Mouse (Mus musculus) adrenal gland, adult 10 weeks (tissue): ENCODE measurements around the gene Stpg4. TPM values are rescaled to one million over a fixed set of nuclear protein-coding genes. Genes with fewer than 3 reads are reported as not detected.

Experiments used
- polyA plus RNA-seq: library from polyadenylated mRNA; stranded (reverse); fragments of 350-450 nt; fragmentation: Illumina TruSeq; extraction: RNeasy Lipid Tissue Mini Kit (QIAGEN cat#74804); gene quantifications from one replicate; pipeline ENCODE4 v1.2.3, GENCODE M21; 2014; ENCODE audit warnings: low read depth, low replicate concordance

The Stpg4 gene
- polyA plus RNA-seq = not detected

DNA sequence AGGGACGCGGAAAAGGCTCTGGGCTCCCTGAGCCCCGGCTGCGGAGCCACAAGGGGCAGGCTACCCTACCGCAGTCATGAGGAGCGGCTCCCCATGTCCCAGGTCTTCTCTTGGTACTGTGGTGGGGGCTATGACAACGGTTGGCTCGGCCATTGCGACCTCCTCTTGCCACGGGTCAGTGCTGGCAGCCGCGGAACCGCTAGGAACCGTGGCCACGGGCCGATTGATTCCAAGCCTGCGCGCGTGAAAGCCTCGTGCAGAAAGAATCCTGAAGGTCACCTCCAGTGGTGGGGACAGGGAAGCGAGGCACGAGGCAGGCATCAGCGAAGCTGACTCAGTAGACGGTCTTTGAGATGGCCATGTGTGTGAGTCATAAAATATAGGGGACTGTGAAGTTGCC lies at the start of gene Stpg4:
Gene Stpg4, minus strand, starts transcription at position 231 of the 400 bp plus-strand sequence.

DNA sequence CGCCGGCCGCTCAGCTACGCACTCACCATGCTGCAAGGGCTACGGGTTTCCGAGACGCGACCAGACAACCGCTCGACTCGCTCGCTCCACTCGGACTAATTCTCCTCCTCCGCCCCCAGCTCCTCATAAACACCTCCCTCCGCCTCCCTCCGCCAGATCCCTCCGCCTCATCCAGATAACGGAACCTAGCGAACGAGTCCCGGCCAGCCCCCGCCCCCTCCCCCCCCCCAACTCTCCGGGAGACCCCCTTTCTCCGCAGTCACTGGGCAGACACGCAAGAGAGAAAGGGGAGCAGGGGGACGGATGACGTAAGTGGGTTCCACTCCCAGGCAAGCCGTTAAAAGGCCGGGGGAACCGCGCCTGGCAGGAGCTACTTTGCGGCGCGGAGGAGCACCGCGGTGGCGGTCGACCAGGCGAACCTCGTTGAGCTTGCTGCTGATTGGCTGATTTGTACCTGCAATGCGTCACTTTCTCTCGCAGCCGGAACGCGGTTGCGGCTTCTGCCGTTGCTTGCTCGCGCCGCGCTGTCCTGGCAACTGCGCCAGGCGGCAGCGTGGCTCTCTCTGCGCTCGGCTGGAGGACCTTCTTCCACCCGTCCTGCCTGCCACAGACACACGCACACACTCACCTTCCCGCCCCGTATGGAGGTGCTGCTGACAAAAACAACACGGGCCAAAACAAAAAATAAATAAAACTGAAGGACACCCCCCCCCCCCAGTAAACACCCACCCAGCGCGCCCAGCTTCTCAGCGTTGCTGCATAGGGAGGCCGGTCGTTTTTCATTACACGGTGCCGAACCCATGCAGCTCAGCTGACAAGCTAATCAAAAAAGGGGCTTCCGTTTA lies 19.4 kb upstream of the Stpg4 start, which contains the start of gene Calm2:
Gene Calm2, minus strand, starts transcription at position 169 of the 845 bp plus-strand sequence.

Other genes with a start within 250 kb of the Stpg4 start
- 341 TPM for gene Mcfd2, start 161.8 kb downstream of the Stpg4 start, polyA plus RNA-seq
- 3.3 TPM for gene Ttc7, start 144.9 kb downstream of the Stpg4 start, polyA plus RNA-seq
- gene Calm2, start 19.2 kb upstream of the Stpg4 start, polyA plus RNA-seq = 2,220 TPM
- 0.35 TPM for gene Epcam, start 208.2 kb upstream of the Stpg4 start, polyA plus RNA-seq
- gene Msh2, start 244.6 kb upstream of the Stpg4 start, polyA plus RNA-seq = 31.6 TPM